Mouse (Mus musculus) embryonic fibroblast, embryonic 13.5 days (primary cell): ENCODE results near the gene Capn5. TPM values are rescaled to one million over a fixed set of nuclear protein-coding genes. Genes with fewer than 3 reads are reported as not detected.

Experiments
- H3K27ac ChIP-seq: 2 replicates; pipeline ENCODE4 v1.5.1; 2012; ENCODE audit warnings: low read length, control low read depth, inconsistent platforms; ENCODE audit not compliant: insufficient read depth
- H3K4me1 ChIP-seq: 2 replicates; pipeline ENCODE4 v1.6.1; 2011; ENCODE audit warnings: low read length; ENCODE audit not compliant: control insufficient read depth, insufficient read depth
- H3K4me3 ChIP-seq: 2 replicates; pipeline ENCODE4 v1.5.1; 2011; ENCODE audit warnings: mild to moderate bottlenecking, control low read depth, low read length; ENCODE audit not compliant: insufficient read depth
- CTCF ChIP-seq: IDR thresholded peaks from 2 replicates; pipeline ENCODE4 v1.5.1; 2011; ENCODE audit warnings: mild to moderate bottlenecking, control low read depth, low read length, moderate library complexity, borderline replicate concordance; ENCODE audit not compliant: insufficient read depth
- POLR2A ChIP-seq: IDR thresholded peaks from 2 replicates; pipeline ENCODE4 v1.6.1; 2011; ENCODE audit warnings: low read depth, mild to moderate bottlenecking, control low read depth, low read length, moderate library complexity
- polyA plus RNA-seq: library from polyadenylated mRNA; stranded (reverse); fragments of >200 nt; gene quantifications from 2 replicates; pipeline ENCODE4 v1.2.4, GENCODE M21; 2011; ENCODE audit warnings: low read depth; ENCODE audit not compliant: missing spikeins, insufficient read length

Gene Capn5
- polyA plus RNA-seq, 1 experiment = 8.9 TPM

GRCm38 (mm10) chr7:98162239-98162638 is 15.8 kb downstream of the Capn5 start:
- TF ChIP-seq POLR2A (no peak), CTCF (no peak)
- Histone ChIP-seq H3K4me1 (peaks cover 7% of the 10 kb centered on the region), H3K4me3 (no peak overlapping the region), H3K27ac (no peak overlapping the region)

GRCm38 (mm10) chr7:98160041-98160740 is 17.9 kb downstream of the Capn5 start:
- TF ChIP-seq CTCF (no peak), POLR2A (no peak)
- H3K4me1 ChIP-seq = peaks cover 7% of the 10 kb centered on the region
- H3K27ac ChIP-seq = no peak overlapping the region
- H3K4me3 ChIP-seq = no peak overlapping the region

GRCm38 (mm10) chr7:98158481-98158880 is 19.6 kb downstream of the Capn5 start:
- Histone ChIP-seq H3K4me1 (peaks cover 7% of the 10 kb centered on the region), H3K27ac (no peak overlapping the region), H3K4me3 (no peak overlapping the region)
- TF ChIP-seq POLR2A (no peak), CTCF (no peak)

- no peak overlapping the region for H3K4me3 ChIP-seq
- H3K27ac ChIP-seq = no peak overlapping the region
- no peak for TF ChIP-seq POLR2A
- no peak for TF ChIP-seq CTCF
- peaks cover 7% of the 10 kb centered on the region for H3K4me1 ChIP-seq
Measured at GRCm38 (mm10) chr7:98157636-98158332, 20.3 kb downstream of the Capn5 start.

GRCm38 (mm10) chr7:98156280-98156665 is 21.8 kb downstream of the Capn5 start:
- TF ChIP-seq POLR2A = no peak
- no peak for TF ChIP-seq CTCF
- Histone ChIP-seq H3K27ac (no peak overlapping the region), H3K4me3 (no peak overlapping the region), H3K4me1 (peaks cover 7% of the 10 kb centered on the region)

GRCm38 (mm10) chr7:98155546-98156279 is 22.4 kb downstream of the Capn5 start:
- TF ChIP-seq CTCF (peak; percentile 93), POLR2A (no peak)
- Histone ChIP-seq H3K27ac (no peak overlapping the region), H3K4me1 (peaks cover 7% of the 10 kb centered on the region), H3K4me3 (no peak overlapping the region)

GRCm38 (mm10) chr7:98153892-98154291 is 24.2 kb downstream of the Capn5 start:
- no peak overlapping the region for H3K4me3 ChIP-seq
- TF ChIP-seq CTCF (no peak), POLR2A (no peak)
- H3K4me1 ChIP-seq = no peaks in the 10 kb centered on the region; the same call in 1 of the 2 replicates
- no peak overlapping the region for H3K27ac ChIP-seq

GRCm38 (mm10) chr7:98153345-98153744 is 24.7 kb downstream of the Capn5 start:
- Histone ChIP-seq H3K4me3 (no peak overlapping the region), H3K27ac (no peak overlapping the region), H3K4me1 (no peaks in the 10 kb centered on the region; the same call in 1 of the 2 replicates)
- no peak for TF ChIP-seq POLR2A
- no peak for TF ChIP-seq CTCF

- TF ChIP-seq CTCF (no peak), POLR2A (no peak)
- H3K27ac ChIP-seq = no peak overlapping the region
- no peaks in the 10 kb centered on the region for H3K4me1 ChIP-seq
- H3K4me3 ChIP-seq = no peak overlapping the region
Measured at GRCm38 (mm10) chr7:98152400-98152799, 25.7 kb downstream of the Capn5 start.
